Comparison of ENCODE assay signal across 8 mouse cellular contexts in the genomic region with DNA sequence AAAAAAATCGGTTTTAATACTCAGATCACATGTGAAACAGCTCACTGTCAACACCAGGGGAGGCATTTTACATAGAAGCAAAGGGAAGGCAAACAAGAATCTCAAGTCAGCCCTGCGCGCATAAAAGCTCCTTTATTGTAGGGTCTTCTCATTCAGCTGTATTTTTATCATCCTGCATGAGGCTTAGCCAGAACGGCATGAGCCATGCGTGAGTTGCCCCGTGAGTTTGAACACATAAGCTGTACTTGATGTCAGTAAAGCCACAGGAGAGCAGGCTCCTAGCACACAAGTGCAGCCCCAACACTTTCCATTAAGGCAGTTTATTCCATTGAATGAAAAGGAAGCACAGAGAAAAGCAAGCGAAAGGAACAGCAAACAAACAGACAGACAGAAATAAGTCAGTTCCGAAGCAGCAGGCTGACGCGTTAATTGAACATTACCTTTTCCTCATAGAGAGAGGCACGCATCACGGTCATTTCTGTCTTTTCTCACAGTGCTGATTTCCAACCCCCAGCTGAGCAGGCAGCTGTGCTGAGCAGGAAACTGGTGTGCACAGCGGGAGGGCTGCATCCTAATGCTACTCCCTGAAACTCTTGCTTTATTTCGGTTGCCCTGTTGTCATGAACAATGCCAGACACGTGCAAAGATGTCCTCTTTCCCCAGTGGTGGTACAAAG.
DNase-seq lines count a peak whose midpoint lies in the region; ATAC-seq lines count a peak whose summit lies in the region.

No protein-coding gene starts in this region.

- ATAC-seq in heart, embryonic 13.5 days (ENCODE audit: extremely low read depth, insufficient number of reproducible peaks, low FRiP score, low TSS enrichment): no peak
- no peak for ATAC-seq in intestine, embryonic 14.5 days (replicated peaks; ENCODE audit: low FRiP score, low TSS enrichment, low read depth)
- peak; percentile 88 for ATAC-seq in midbrain, embryonic 12.5 days (ENCODE audit: low FRiP score, low read depth)
- no peak for ATAC-seq in megakaryocyte-erythroid progenitor cell, adult 5-6 weeks (replicated peaks; ENCODE audit: low FRiP score, low TSS enrichment, poor library complexity, severe bottlenecking)

- H3K9ac ChIP-seq in heart, embryonic 13.5 days: peak overlapping the region; percentile 25
- no peak overlapping the region for H3K9ac ChIP-seq in intestine, embryonic 14.5 days (ENCODE audit: low read length)
- peak overlapping the region; percentile 46; the same call in 1 of the 2 replicates for H3K9ac ChIP-seq in midbrain, embryonic 12.5 days (replicated peaks)

- H3K4me1 ChIP-seq in heart, embryonic 13.5 days: 0 out of 2 replicates have a peak, but pooled peaks cover 3% of the 10 kb centered on the region
- no peaks in the 10 kb centered on the region for H3K4me1 ChIP-seq in intestine, embryonic 14.5 days (replicated peaks; ENCODE audit: control insufficient read depth, insufficient read depth, low read length)
- peaks cover 14% of the 10 kb centered on the region for H3K4me1 ChIP-seq in midbrain, embryonic 12.5 days

- H3K4me2 ChIP-seq in heart, embryonic 13.5 days: peak overlapping the region; percentile 64
- peak overlapping the region; percentile 40 for H3K4me2 ChIP-seq in intestine, embryonic 14.5 days (ENCODE audit: low read length)
- peak overlapping the region; percentile 56 for H3K4me2 ChIP-seq in midbrain, embryonic 12.5 days (replicated peaks)

- peaks cover 2% of the 10 kb centered on the region; the same call in 1 of the 2 replicates for H3K9me3 ChIP-seq in heart, embryonic 13.5 days
- no peaks in the 10 kb centered on the region for H3K9me3 ChIP-seq in intestine, embryonic 14.5 days (ENCODE audit: control insufficient read depth, low read length)
- no peaks in the 10 kb centered on the region for H3K9me3 ChIP-seq in midbrain, embryonic 12.5 days

- no peak for DNase-seq in heart, adult 9 months (ENCODE audit: low spot score in 2 of 2)
- DNase-seq in embryo, embryonic 10.5 days (ENCODE audit: low spot score): peak; percentile 53
- peak; percentile 55 for DNase-seq in intestine, embryonic 14.5 days (ENCODE audit: low spot score)
- DNase-seq in ovary, postnatal 36 days (ENCODE audit: low spot score): no peak
- DNase-seq in adrenal gland, adult 8-10 months: no peak

- H3K4me3 ChIP-seq in heart, embryonic 13.5 days: peak overlapping the region; percentile 36
- H3K4me3 ChIP-seq in intestine, embryonic 14.5 days (ENCODE audit: low read depth, low read length): peak overlapping the region; percentile 18
- peak overlapping the region; percentile 29 for H3K4me3 ChIP-seq in midbrain, embryonic 12.5 days

- 8% methylated on average over 15 of the region's 15 CpGs for WGBS in heart, embryonic 13.5 days
- WGBS in intestine, embryonic 14.5 days: 9% methylated on average over 15 of the region's 15 CpGs
- 2% methylated on average over 15 of the region's 15 CpGs for WGBS in midbrain, embryonic 12.5 days

- H3K27ac ChIP-seq in heart, embryonic 13.5 days (replicated peaks): no peak overlapping the region
- H3K27ac ChIP-seq in intestine, embryonic 14.5 days (ENCODE audit: low read depth): no peak overlapping the region
- peak overlapping the region; percentile 90 for H3K27ac ChIP-seq in midbrain, embryonic 12.5 days (replicated peaks)

- no peaks in the 10 kb centered on the region for H3K27me3 ChIP-seq in heart, embryonic 13.5 days (replicated peaks)
- H3K27me3 ChIP-seq in intestine, embryonic 14.5 days (replicated peaks; ENCODE audit: control insufficient read depth, insufficient read depth, low read length): no peaks in the 10 kb centered on the region
- no peaks in the 10 kb centered on the region for H3K27me3 ChIP-seq in midbrain, embryonic 12.5 days

- no peaks in the 10 kb centered on the region for H3K36me3 ChIP-seq in heart, embryonic 13.5 days
- H3K36me3 ChIP-seq in intestine, embryonic 14.5 days (ENCODE audit: control insufficient read depth, insufficient read depth, low read length): no peaks in the 10 kb centered on the region
- no peaks in the 10 kb centered on the region for H3K36me3 ChIP-seq in midbrain, embryonic 12.5 days

Comparison
In these comparisons a context has a peak if more than half of its experiments do, and no peak if none do; other contexts are left out.
1. DNase-seq: peak in embryo, embryonic 10.5 days (single experiment) and intestine, embryonic 14.5 days (single experiment); none in heart, adult 9 months (0 of 2), ovary, postnatal 36 days (single experiment) and adrenal gland, adult 8-10 months (single experiment).
2. Peak in every context shown above with its lines, with median percentiles within 50 percentile points of each other: H3K4me2 ChIP-seq and H3K4me3 ChIP-seq.